Mouse (Mus musculus) ZHBTc4 (cell line): ENCODE measurements at regions not wholly inside any gene's neighbourhood (a gene's known extent, or its start where the extent isn't known, plus 50 kb on each side); places are given as distances from the start of the nearest gene placed in this dataset.

Experiments used
- DNase-seq: peaks from one replicate; pipeline ENCODE4 v3.0.0-alpha.2; 2011; ENCODE audit warnings: low read depth, low spot score

DNA sequence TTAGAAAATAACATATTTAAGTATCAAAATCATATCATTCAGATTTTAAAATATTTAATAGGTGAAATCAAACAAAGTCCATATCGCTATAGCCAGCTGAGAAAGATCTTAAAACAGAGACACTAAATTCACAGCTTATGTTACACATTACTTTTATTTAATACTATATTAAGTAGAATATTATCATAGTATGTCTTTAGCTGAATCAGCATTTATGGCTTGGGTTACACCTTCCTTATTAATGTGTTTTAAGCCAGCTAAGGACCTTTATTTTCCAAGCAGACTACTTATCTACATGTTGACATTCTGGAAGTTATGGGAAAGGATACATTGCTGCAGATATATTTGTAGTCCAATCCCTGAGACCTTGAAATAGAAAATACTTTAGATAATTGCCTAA lies 684.9 kb upstream of the Adgrl4 start:
- DNase-seq, result no peak

DNA sequence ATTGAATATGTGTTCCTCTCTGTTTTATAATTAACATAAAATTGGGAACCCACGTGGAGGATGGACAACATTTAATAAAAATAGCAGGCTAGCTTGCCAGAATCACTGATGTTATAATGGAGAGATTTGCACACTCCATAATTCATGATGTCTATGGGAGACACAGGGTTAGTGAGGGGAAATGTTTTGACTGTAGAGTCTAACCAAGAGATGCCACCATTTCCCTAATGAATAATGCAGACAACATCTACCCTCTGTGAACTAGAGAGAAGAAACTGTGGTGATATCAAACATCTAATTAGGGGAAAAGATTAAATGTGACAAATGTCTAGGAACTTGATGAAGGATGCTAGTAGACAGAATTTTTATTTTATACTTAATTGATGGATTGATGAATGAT lies 677.8 kb upstream of the Adgrl4 start:
- DNase-seq, result no peak

DNA sequence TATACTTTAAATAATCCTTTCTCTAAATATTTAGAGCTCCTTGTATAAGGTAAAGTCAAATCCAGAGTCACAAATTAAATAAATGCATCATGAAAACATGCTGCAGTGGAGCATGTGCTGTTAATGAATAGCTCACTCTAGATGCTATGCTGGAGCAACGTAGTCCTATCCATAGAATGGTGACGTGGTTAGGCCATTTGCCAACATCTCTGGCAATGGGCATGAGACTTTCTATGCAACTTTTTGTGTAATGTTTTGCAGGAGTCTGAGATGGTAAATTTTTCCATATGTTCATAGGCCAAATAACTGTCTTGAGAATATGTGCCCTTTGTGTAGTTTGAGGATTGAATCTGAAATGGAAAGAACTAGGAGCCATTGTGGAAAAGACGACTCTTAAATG lies 653.1 kb upstream of the Adgrl4 start:
- no peak for DNase-seq

- DNase-seq, result no peak
These were observed 619.9 kb upstream of the Adgrl4 start for GRCm38 (mm10) chr3:150817807-150818206.

DNA sequence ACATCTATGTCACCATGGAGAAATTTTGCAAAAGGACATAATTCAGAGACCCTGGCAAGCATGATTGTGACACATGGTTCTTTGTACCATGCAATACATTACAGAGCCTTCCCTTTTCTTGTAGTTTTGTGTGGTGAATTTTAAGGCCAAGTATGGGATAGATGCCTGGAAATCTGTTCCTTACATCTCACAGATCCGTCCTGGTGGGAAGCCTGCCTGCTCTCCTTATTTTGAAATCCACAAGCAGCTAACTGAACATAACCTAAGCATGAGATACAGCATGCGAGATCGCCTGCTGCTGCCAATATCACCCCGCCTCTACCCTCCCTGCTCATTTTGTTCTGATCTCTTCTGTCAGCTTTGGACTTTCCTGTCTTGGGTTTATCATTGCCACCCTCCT lies 618.3 kb upstream of the Adgrl4 start:
- no peak for DNase-seq

GRCm38 (mm10) chr3:150820039-150820438 lies 617.6 kb upstream of the Adgrl4 start:
- no peak for DNase-seq

DNA sequence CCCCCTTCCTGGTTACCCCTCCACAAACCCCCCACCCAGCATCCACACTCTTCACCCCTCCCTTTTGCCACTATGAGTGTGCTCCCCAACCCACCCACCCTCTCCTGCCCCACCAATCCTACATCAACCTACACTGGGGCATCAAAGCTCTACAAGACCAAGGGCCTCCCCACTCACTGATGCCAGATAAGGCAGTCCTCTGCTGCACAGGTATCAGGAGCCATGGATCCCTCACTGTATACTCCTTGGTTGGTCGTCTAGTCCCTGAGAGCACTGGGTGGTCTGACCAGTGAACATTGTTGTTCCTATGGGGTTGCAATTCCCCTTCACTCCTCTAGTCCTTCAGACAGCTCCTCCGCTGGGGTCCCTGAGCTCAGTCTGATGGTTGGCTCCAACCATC lies 591.7 kb upstream of the Adgrl4 start:
- DNase-seq, result no peak

DNA sequence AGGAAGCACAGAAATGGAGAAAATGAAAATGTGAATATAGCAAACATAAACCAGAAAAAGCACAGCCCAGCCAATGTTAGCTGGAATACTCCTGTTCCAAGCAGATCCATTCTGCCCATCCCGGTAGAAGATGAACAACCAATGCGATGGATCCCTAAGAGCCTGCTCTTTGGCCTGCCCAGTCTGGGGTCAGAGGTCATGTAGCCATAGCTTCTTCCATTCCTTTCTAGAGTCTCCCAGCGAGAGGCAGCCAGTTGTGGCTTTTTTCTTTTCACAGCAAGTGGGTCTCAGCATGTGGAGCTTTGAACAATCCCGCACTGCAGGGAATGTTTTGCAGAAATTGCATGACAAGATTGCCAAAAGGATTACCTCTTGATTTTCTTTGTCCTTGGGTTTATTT lies 585.6 kb upstream of the Adgrl4 start:
- DNase-seq, result no peak

GRCm38 (mm10) chr3:150896668-150897067 lies 541.0 kb upstream of the Adgrl4 start:
- no peak for DNase-seq

DNA sequence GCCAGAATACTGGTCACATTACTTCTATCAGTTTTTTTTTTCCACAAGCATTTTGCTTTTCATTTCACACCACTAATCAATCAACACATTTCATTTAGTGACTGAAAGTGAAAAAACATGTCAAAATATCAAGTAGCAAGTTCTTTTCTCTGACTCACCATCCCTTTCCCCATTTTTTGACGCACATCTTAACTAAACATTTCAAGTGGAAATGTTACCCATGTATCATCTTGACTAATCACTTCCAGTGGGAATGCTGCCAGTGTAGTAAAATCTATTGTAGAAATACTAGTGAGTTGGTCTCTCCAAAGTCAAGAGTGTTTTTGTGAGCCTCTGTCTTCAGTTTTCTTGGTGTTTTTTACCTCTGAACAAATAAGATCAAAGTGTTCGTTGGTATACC lies 527.6 kb upstream of the Adgrl4 start:
- DNase-seq, result no peak

GRCm38 (mm10) chr3:150954897-150955296 lies 482.8 kb upstream of the Adgrl4 start:
- no peak for DNase-seq

DNA sequence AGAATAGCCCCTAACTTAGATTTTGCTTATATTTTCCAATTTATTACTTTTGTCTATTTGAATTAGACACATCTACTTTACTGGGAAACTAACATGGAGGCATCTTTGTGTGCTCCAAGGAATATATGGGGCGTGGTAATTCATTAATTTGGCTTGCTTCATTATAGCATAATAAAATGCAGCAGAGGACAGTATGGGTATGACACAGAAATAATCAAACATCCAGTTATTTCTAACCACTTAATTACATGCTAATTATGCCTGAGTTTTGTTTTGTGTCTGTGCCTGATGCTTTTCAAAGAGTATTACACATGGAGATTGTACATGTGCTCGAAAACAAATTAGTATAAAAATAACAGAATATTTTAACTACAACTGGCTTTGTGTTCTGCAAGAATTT lies 438.0 kb upstream of the Adgrl4 start:
- no peak for DNase-seq

DNA sequence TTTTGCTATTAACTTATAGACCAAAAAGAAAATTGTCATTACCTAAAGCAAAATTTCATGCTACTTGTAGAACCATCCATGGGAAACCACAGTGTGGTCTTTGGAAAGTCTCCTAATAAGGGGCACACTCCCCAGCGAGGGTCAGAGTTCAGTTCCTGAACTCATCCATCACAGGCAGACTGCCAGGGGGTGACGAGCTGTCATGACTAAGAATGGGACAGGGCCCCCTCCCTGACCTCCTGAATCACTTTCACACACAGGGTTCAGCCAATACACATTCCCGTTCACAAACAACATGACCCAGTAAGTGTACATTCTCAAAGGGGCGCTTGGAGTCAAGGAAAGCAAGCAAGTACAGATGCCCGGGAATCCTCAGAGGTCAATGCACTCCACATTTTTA lies 437.5 kb upstream of the Adgrl4 start:
- no peak for DNase-seq

GRCm38 (mm10) chr3:151001881-151002412 lies 435.7 kb upstream of the Adgrl4 start:
- peak; percentile 10 for DNase-seq

GRCm38 (mm10) chr3:151003524-151003923 lies 434.2 kb upstream of the Adgrl4 start:
- DNase-seq, result no peak

DNA sequence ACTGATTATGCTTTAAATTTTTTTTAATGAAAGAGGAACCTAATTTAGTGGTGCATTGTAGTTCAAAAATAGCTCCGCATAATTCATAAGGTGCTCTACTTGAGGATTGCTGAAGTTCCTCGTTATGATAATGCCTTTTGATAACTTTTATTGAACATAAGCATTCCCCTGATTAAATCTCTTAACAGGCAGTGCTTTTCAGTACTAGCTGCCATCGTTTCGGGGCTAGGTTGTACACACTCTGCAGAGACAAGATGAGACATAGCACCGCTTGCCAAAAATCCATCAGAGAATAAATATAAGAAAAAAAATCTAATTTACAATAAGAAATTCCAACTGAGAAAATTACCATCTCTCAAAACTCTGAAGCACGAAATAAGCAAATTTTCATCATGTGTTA lies 433.7 kb upstream of the Adgrl4 start:
- DNase-seq, result no peak

GRCm38 (mm10) chr3:151020014-151020413 lies 417.7 kb upstream of the Adgrl4 start:
- no peak for DNase-seq

GRCm38 (mm10) chr3:151057491-151057890 lies 380.2 kb upstream of the Adgrl4 start:
- DNase-seq, result no peak

- no peak for DNase-seq
These were observed 365.4 kb upstream of the Adgrl4 start for GRCm38 (mm10) chr3:151072322-151072721.

GRCm38 (mm10) chr3:151116831-151117230 lies 320.9 kb upstream of the Adgrl4 start:
- DNase-seq, result no peak

- no peak for DNase-seq
These were observed 320.1 kb upstream of the Adgrl4 start for GRCm38 (mm10) chr3:151117583-151118041.

DNA sequence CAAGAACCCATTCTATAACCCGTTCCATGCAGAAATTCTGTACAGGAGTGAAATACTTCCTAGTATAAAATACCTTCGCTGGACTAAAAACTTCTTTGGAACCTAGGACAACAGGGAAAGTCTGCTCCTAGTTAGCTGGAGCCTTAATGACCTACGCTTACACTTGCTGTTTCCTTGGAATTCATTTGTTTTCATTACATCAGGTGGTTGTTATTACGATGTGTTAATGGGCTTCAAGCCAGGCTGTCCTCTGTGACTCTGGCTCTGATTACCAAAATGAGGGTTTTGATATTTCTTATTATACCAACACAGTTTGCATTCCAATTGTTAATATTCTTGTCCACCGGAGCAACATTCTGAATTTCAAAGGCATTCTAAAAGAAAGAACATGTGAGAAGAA lies 313.6 kb upstream of the Adgrl4 start:
- DNase-seq, result no peak

- DNase-seq, result no peak
These were observed 290.8 kb upstream of the Adgrl4 start for GRCm38 (mm10) chr3:151146889-151147288.

GRCm38 (mm10) chr3:151153340-151153739 lies 284.3 kb upstream of the Adgrl4 start:
- no peak for DNase-seq
